In the genomic region with DNA sequence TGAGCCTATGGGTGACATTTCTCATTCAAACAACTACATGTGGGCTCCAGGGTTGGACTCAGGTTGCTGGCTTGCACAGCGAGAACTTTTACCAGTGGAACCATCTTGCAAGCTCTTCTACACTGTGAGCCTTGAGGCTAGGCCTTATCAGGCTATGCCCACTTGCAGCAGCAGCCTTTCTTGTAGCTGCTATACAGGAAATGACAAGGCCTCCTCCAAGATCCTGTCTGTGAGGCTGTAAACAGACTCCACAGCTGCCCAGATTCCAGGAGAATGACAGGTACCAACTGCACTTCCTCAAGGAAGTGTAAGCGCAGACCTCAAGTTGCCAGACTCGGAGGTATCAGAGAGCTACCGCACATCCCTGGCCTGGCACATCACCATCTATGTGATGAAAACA, we compare ENCODE assay signal across 12 mouse cellular contexts. TPM values are rescaled to one million over a fixed set of nuclear protein-coding genes. Genes with fewer than 3 reads are reported as not detected.
A peak's percentile ranks its signal among the peaks of the same experiment; 100 is the strongest.
DNase-seq lines count a peak whose midpoint lies in the region; ATAC-seq and TF ChIP-seq lines count a peak whose summit lies in the region.
"Had no signal": no experiment of that assay in that cellular context is flagged by ENCODE, and none has a peak within 500 bp of the region (broad histone marks: within the 10 kb centered on the region; RNA-seq: fewer than 3 reads in every experiment).

No protein-coding gene starts in this region.

- H3K27me3 ChIP-seq in heart, embryonic 16.5 days (ENCODE audit: control insufficient read depth, insufficient read depth, low read length), result no peaks in the 10 kb centered on the region
- no peaks in the 10 kb centered on the region for H3K27me3 ChIP-seq in lung, embryonic 14.5 days (ENCODE audit: insufficient read depth, low read length)
- H3K27me3 ChIP-seq: midbrain, embryonic 15.5 days had no signal

- H3K27ac ChIP-seq in heart, embryonic 16.5 days (ENCODE audit: low read length), result peak overlapping the region; percentile 59
- peak overlapping the region; percentile 79; the same call in 1 of the 2 replicates for H3K27ac ChIP-seq in lung, embryonic 14.5 days (ENCODE audit: low read depth)
- H3K27ac ChIP-seq: midbrain, embryonic 15.5 days had no signal

- 59% methylated on average over 4 of the region's 4 CpGs for WGBS in heart, embryonic 16.5 days
- whole genome bisulfite sequencing in lung, embryonic 14.5 days, result 66% methylated on average over 4 of the region's 4 CpGs

- no peak overlapping the region for H3K4me3 ChIP-seq in heart, embryonic 16.5 days (ENCODE audit: low read length)
- no peak overlapping the region for H3K4me3 ChIP-seq in lung, embryonic 14.5 days (ENCODE audit: low read depth, low read length)
- H3K4me3 ChIP-seq: midbrain, embryonic 15.5 days had no signal

- H3K4me2 ChIP-seq in heart, embryonic 16.5 days (ENCODE audit: low read depth, low read length), result no peak overlapping the region
- no peak overlapping the region for H3K4me2 ChIP-seq in lung, embryonic 14.5 days
- H3K4me2 ChIP-seq: midbrain, embryonic 15.5 days had no signal

- no peaks in the 10 kb centered on the region for H3K36me3 ChIP-seq in heart, embryonic 16.5 days (ENCODE audit: control insufficient read depth, insufficient read depth)
- H3K36me3 ChIP-seq in lung, embryonic 14.5 days (ENCODE audit: insufficient read depth), result no peaks in the 10 kb centered on the region
- H3K36me3 ChIP-seq: midbrain, embryonic 15.5 days had no signal

- DNase-seq in heart, postnatal 25 days (ENCODE audit: low spot score), result no peak
- peak; percentile 15 for DNase-seq in CD4-positive helper T cell, adult 2 months (ENCODE audit: low read depth, low spot score)
- DNase-seq in lung, embryonic 14.5 days, result peak; percentile 61
- DNase-seq in urinary bladder, adult 2 months (ENCODE audit: low spot score), result no peak
- DNase-seq in adipocyte (ENCODE audit: low spot score), result no peak
- DNase-seq in layer of hippocampus, adult 8-10 months (ENCODE audit: low spot score in 2 of 2), result no peak
- DNase-seq: adrenal gland, postnatal 25 days; heart, postnatal 4 days had no signal

- no peak overlapping the region for H3K9ac ChIP-seq in heart, embryonic 16.5 days (ENCODE audit: low read length)
- no peak overlapping the region for H3K9ac ChIP-seq in lung, embryonic 14.5 days
- H3K9ac ChIP-seq: midbrain, embryonic 15.5 days had no signal

- no peak for TF ChIP-seq CTCF in lung, embryonic 14.5 days (IDR thresholded peaks at IDR 0.05; ENCODE audit: low read depth)

- intact Hi-C loops in heart, postnatal 25 days (cut with DNase I), result no loop called here

- no peaks in the 10 kb centered on the region; the same call in 1 of the 2 replicates for H3K9me3 ChIP-seq in heart, embryonic 16.5 days (replicated peaks; ENCODE audit: control insufficient read depth, low read length)
- H3K9me3 ChIP-seq in lung, embryonic 14.5 days (ENCODE audit: low read depth, low read length), result no peaks in the 10 kb centered on the region
- H3K9me3 ChIP-seq: midbrain, embryonic 15.5 days had no signal

- peaks cover 13% of the 10 kb centered on the region for H3K4me1 ChIP-seq in heart, embryonic 16.5 days (ENCODE audit: control insufficient read depth, insufficient read depth, low read length)
- peaks cover 8% of the 10 kb centered on the region; the same call in 1 of the 2 replicates for H3K4me1 ChIP-seq in lung, embryonic 14.5 days (ENCODE audit: insufficient read depth)

- ATAC-seq in heart, embryonic 16.5 days (replicated peaks; ENCODE audit: extremely low read depth, insufficient read depth, low FRiP score), result no peak
- ATAC-seq in hematopoietic stem cell, adult 5-6 weeks (replicated peaks in 1 of 2; ENCODE audit: insufficient read depth in 1 of 2, low FRiP score in 2 of 2, low TSS enrichment in 1 of 2, low read depth in 1 of 2, poor library complexity in 2 of 2, severe bottlenecking in 2 of 2), result peak; percentile 38 to 59
- no peak for ATAC-seq in lung, embryonic 14.5 days (ENCODE audit: insufficient read depth)
- ATAC-seq: forebrain, embryonic 14.5 days; midbrain, embryonic 15.5 days had no signal

RNA-seq across cellular contexts. Expression of a gene that starts 6.0 kb away (rescaled TPM):
- 1.1 and 1.3 TPM in 2 replicates for polyA plus RNA-seq in heart, embryonic 16.5 days (2015; fragmentation: Nextera tagmentation; extraction: Ambion mirVana)
- 1 to 10 TPM in 1 of 2 experiments, not detected in 1; 1.0 TPM for total RNA-seq in heart, postnatal 25 days (2021)
- 20.8 and 62.5 TPM in 2 replicates for total RNA-seq in hematopoietic stem cell, adult 5-6 weeks (2017)
- polyA plus RNA-seq in lung, embryonic 14.5 days (2014; fragmentation: Nextera tagmentation; extraction: Ambion mirVana), result 2.2 and 2.4 TPM in 2 replicates
- polyA plus RNA-seq in urinary bladder, adult 2 months (2012; rRNA removed), result 34.8 and 49.5 TPM in 2 replicates
- under 1 TPM in 3 of 4 experiments, not detected in 1; 0.55 to 0.62 (median 0.59) TPM for total RNA-seq in layer of hippocampus, adult 8-10 months (2022)
- total RNA-seq: adrenal gland, postnatal 25 days had no signal

RNA-seq across cellular contexts. Expression of a gene that starts 6.1 kb away (rescaled TPM):
- 42.0 and 49.8 TPM in 2 replicates for polyA plus RNA-seq in heart, embryonic 16.5 days (2015; fragmentation: Nextera tagmentation; extraction: Ambion mirVana)
- total RNA-seq in heart, postnatal 25 days (2021), result 10 to 100 TPM; 72.5 to 74.4 TPM
- 7.1 and 8.6 TPM in 2 replicates for total RNA-seq in hematopoietic stem cell, adult 5-6 weeks (2017)
- polyA plus RNA-seq in lung, embryonic 14.5 days (2014; fragmentation: Nextera tagmentation; extraction: Ambion mirVana), result 38.3 and 46.3 TPM in 2 replicates
- polyA plus RNA-seq in urinary bladder, adult 2 months (2012; rRNA removed), result 6.5 and 7.0 TPM in 2 replicates
- total RNA-seq in layer of hippocampus, adult 8-10 months (2022), result 1 to 10 TPM; 2.5 to 4.7 (median 3.4) TPM

RNA-seq across cellular contexts. Expression of a gene that starts 40.3 kb away (rescaled TPM):
- 1,011 and 1,085 TPM in 2 replicates for polyA plus RNA-seq in heart, embryonic 16.5 days (2015; fragmentation: Nextera tagmentation; extraction: Ambion mirVana)
- 100 to 1,000 TPM; 575 to 621 TPM for total RNA-seq in heart, postnatal 25 days (2021)
- total RNA-seq in hematopoietic stem cell, adult 5-6 weeks (2017), result 6,333 and 6,615 TPM in 2 replicates
- 2,372 and 2,581 TPM in 2 replicates for polyA plus RNA-seq in lung, embryonic 14.5 days (2014; fragmentation: Nextera tagmentation; extraction: Ambion mirVana)
- polyA plus RNA-seq in urinary bladder, adult 2 months (2012; rRNA removed), result 2,458 and 3,073 TPM in 2 replicates
- 100 to 1,000 TPM; 486 to 663 (median 564) TPM for total RNA-seq in layer of hippocampus, adult 8-10 months (2022)

Comparison
In these comparisons a context has a peak if more than half of its experiments do, and no peak if none do; other contexts are left out.
1. ATAC-seq: peak in hematopoietic stem cell, adult 5-6 weeks (2 of 2); none in heart, embryonic 16.5 days (single experiment) and lung, embryonic 14.5 days (single experiment).
2. DNase-seq: peak in CD4-positive helper T cell, adult 2 months (single experiment) and lung, embryonic 14.5 days (single experiment); none in heart, postnatal 25 days (single experiment), urinary bladder, adult 2 months (single experiment), adipocyte (single experiment) and layer of hippocampus, adult 8-10 months (0 of 2).
3. RNA of a gene that starts 6.0 kb away (total RNA-seq): 20.8 to 62.5 TPM in hematopoietic stem cell, adult 5-6 weeks; 1.0 TPM in heart, postnatal 25 days and 0.55 to 0.62 TPM in layer of hippocampus, adult 8-10 months; every median in the first group is over 10 times any median in the second.